Mouse (Mus musculus): ENCODE measurements around the gene Rpl18. TPM values are rescaled to one million over a fixed set of nuclear protein-coding genes. Genes with fewer than 3 reads are reported as not detected.

Gene Rpl18
- polyA plus RNA-seq, 1 experiment: 1,119 TPM

DNA sequence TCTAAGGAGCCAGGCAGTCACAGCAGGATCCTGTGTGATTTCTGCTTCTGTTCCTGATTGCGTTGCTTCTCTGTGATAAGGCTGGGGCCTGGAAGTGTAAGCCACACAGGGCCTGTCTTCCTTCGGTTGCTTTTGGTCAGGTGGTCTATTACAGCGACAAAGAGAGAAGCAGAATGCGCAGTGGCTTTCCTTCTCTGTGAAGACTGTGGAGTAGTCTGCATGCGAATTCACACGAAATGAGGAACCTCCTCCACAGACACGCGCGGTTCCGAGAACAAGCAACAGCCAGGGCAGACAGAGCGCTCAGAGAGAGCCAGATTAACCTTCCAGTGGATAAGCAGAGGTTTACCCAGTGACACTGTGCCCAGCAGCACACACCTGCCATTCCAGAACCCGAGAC is 26.1 kb downstream of the Rpl18 start:
- Histone ChIP-seq H3K4me3 (replicated peaks; ENCODE audit: extremely low read depth, low read depth, low read length) (no peak overlapping the region), H3K4me1 (ENCODE audit: control insufficient read depth, insufficient read depth, low read length) (no peaks in the 10 kb centered on the region)
- TF ChIP-seq CTCF (IDR thresholded peaks at IDR 0.05; ENCODE audit: insufficient read depth, low read length) (no peak), POLR2A (IDR thresholded peaks at IDR 0.05; ENCODE audit: borderline replicate concordance, extremely low read depth, low read depth, low read length) (no peak)
- DNase-seq: no peak
- 74% methylated on average over 12 of the region's 12 CpGs for WGBS

DNA sequence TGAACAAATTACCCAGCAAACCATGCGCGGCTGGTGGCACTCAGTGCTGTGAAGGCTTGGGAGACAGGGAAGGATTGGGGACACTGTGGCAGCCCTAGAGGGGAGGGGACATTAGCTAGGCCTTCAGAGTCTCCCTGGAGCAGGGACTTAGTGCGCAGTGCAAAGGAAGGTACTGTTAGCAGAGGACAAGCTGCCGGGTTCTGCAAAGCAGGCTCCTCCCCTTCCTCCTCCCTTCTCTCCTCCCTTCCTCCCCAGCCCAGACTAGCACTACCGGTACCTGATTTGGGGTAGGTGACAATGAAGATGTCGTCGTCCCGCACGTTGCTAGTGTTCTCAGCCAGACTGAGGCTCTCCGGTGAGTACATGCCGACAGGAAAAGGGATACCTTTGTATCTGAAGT is 26.5 kb downstream of the Rpl18 start:
- H3K4me3 ChIP-seq (replicated peaks; ENCODE audit: extremely low read depth, low read depth, low read length): peak overlapping the region; percentile 42
- H3K4me1 ChIP-seq (ENCODE audit: control insufficient read depth, insufficient read depth, low read length): no peaks in the 10 kb centered on the region
- TF ChIP-seq CTCF (IDR thresholded peaks at IDR 0.05; ENCODE audit: insufficient read depth, low read length) (no peak), POLR2A (IDR thresholded peaks at IDR 0.05; ENCODE audit: borderline replicate concordance, extremely low read depth, low read depth, low read length) (peak; percentile 63; the same call in 1 of the 2 replicates)
- 32% methylated on average over 11 of the region's 11 CpGs for WGBS
- no peak for DNase-seq

DNA sequence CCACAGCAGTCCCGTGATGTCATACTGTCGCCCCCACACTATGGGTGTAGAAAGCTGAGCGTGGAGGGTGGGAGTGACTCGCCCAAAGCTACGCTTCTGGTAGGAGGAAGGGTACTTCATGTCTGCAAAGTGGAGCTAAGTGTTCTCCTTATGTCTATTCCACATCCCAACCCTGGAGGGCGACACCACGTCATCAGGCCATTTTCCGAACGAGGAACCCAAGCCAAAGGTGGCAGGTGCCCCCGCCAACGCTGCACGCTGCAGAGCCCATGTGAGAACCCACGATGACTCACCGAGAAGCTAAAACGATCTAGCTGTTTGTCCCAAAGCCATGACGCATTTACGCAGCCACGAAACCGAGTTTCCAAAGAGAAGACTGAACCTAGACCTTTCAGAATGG is 27.1 kb downstream of the Rpl18 start:
- TF ChIP-seq POLR2A (IDR thresholded peaks at IDR 0.05; ENCODE audit: borderline replicate concordance, extremely low read depth, low read depth, low read length) (no peak), CTCF (IDR thresholded peaks at IDR 0.05; ENCODE audit: insufficient read depth, low read length) (0 out of 2 replicates have a peak, but pooled peaks have one; percentile 15)
- peak overlapping the region; percentile 42 for H3K4me3 ChIP-seq (replicated peaks; ENCODE audit: extremely low read depth, low read depth, low read length)
- DNase-seq: no peak
- H3K4me1 ChIP-seq (ENCODE audit: control insufficient read depth, insufficient read depth, low read length): no peaks in the 10 kb centered on the region
- whole genome bisulfite sequencing: 21% methylated on average over 19 of the region's 19 CpGs

DNA sequence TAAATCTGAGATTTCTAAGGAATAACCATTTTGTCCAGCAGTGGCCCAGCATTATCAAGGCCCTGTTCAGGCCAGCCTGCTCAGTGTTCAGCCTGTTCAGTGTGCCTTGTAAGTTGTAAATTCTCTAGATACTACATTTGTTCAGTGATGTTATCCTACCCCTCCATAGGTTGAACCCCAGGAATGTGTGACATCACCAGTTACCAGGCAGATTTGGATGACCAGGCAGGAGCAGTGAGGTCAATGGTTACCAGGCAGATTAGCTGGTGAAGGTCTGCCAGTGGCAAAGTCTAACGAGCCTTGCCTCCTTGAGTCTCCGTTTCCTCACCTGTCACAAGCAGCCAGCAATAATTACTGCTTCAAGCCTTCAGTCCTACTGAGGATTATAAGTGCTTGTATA is 29.1 kb downstream of the Rpl18 start:
- DNase-seq: peak; percentile 61
- 36% methylated on average over 2 of the region's 2 CpGs for WGBS

DNA sequence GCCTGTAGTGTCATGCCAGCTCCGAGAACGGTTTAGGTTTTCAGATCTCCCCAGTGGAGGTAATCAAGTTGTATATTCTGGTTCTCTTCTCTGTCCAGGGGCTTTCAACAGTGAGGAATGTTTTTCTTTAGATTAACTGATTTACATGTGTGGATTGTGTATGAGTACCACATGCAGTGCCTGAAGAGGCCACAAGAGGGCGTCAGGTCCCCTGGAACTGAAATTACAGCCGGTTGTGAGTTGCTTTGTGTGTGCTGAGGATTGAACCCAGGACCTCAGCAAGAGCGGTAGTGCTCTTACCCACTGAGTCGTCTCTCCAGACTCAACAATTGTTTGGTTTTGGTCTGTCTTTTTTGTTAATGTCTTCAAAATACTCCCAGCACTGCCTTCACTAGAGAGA is 31.3 kb downstream of the Rpl18 start:
- peak; percentile 22; the same call in 1 of the 2 replicates for TF ChIP-seq CTCF (IDR thresholded peaks at IDR 0.05; ENCODE audit: insufficient read depth, low read length)
- no peak for TF ChIP-seq POLR2A (IDR thresholded peaks at IDR 0.05; ENCODE audit: borderline replicate concordance, extremely low read depth, low read depth, low read length)
- no peak for DNase-seq
- Histone ChIP-seq H3K4me3 (replicated peaks; ENCODE audit: extremely low read depth, low read depth, low read length) (no peak overlapping the region), H3K4me1 (ENCODE audit: control insufficient read depth, insufficient read depth, low read length) (no peaks in the 10 kb centered on the region)
- WGBS: 60% methylated on average over 6 of the region's 6 CpGs

More for the DNA sequence above, 29.1 kb downstream of the Rpl18 start:
- no peak for TF ChIP-seq CTCF (IDR thresholded peaks at IDR 0.05; ENCODE audit: insufficient read depth, low read length)
- TF ChIP-seq POLR2A (IDR thresholded peaks at IDR 0.05; ENCODE audit: borderline replicate concordance, extremely low read depth, low read depth, low read length): no peak
- H3K4me3 ChIP-seq (replicated peaks; ENCODE audit: extremely low read depth, low read depth, low read length): no peak overlapping the region
- no peaks in the 10 kb centered on the region for H3K4me1 ChIP-seq (ENCODE audit: control insufficient read depth, insufficient read depth, low read length)

DNA sequence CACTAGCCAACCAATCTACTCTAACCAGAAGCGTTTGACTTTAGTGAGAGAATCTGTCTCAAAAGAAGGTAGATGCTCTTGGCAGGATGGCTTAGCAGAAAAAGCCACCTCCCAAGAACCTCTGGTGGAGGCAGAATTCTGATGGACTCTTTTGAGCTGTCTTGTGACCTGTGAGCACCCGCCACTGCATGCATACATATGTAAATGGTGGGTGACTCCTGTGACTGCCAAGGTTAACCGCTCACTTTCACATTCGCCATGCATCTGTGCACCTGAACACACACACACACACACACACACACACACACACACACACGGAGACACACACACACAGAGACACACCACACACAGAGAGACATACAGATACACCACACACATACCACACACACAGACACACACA is 32.2 kb downstream of the Rpl18 start:
- DNase-seq: no peak
- no peak for TF ChIP-seq CTCF (IDR thresholded peaks at IDR 0.05; ENCODE audit: insufficient read depth, low read length)
- no peak for TF ChIP-seq POLR2A (IDR thresholded peaks at IDR 0.05; ENCODE audit: borderline replicate concordance, extremely low read depth, low read depth, low read length)
- H3K4me1 ChIP-seq (ENCODE audit: control insufficient read depth, insufficient read depth, low read length): no peaks in the 10 kb centered on the region
- no peak overlapping the region for H3K4me3 ChIP-seq (replicated peaks; ENCODE audit: extremely low read depth, low read depth, low read length)
- WGBS: 92% methylated on average over 5 of the region's 5 CpGs

DNA sequence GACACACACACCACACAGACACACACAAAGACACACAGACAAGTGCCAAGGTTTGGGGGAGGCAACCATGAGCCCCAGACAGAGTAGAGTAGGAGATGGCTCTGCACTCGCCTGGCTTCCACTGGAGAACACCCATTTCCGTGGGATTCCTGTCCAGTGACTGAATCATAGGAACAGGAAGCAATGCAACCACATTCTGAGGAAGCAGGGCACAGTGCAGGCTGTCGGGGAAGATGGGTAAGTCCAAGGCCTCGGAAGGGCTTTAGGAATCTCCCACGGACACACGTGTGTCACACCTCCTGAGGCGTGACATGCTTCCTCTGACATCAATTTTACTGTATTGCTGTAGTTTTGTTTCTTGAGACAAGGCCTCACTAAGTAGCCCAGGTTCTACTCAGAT is 32.9 kb downstream of the Rpl18 start:
- TF ChIP-seq POLR2A (IDR thresholded peaks at IDR 0.05; ENCODE audit: borderline replicate concordance, extremely low read depth, low read depth, low read length) (no peak), CTCF (IDR thresholded peaks at IDR 0.05; ENCODE audit: insufficient read depth, low read length) (no peak)
- Histone ChIP-seq H3K4me3 (replicated peaks; ENCODE audit: extremely low read depth, low read depth, low read length) (no peak overlapping the region), H3K4me1 (ENCODE audit: control insufficient read depth, insufficient read depth, low read length) (no peaks in the 10 kb centered on the region)
- DNase-seq: no peak
- 41% methylated on average over 7 of the region's 7 CpGs for WGBS

DNA sequence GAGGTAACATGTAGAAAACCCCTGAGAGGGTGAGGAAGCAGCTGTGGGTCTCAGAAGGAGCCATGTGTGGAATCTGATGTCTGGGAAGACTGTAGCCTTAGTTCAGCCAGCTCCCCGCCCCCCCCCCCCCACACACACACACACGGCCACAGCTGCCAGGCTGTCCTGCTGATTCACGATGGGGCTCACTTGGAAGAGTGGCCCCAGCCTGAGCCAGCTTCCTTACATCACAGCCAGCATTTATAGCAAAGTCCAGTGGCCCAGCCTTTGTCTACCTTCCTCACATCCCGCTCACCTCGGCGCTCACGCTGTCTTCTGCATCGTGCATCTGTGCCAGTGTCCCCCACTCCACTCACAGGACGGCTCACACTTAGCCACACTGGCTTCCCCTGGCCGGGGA is 34.1 kb downstream of the Rpl18 start:
- Histone ChIP-seq H3K4me1 (ENCODE audit: control insufficient read depth, insufficient read depth, low read length) (no peaks in the 10 kb centered on the region), H3K4me3 (replicated peaks; ENCODE audit: extremely low read depth, low read depth, low read length) (no peak overlapping the region)
- DNase-seq: no peak
- 32% methylated on average over 9 of the region's 10 CpGs for WGBS
- TF ChIP-seq POLR2A (IDR thresholded peaks at IDR 0.05; ENCODE audit: borderline replicate concordance, extremely low read depth, low read depth, low read length) (no peak), CTCF (IDR thresholded peaks at IDR 0.05; ENCODE audit: insufficient read depth, low read length) (no peak)

DNA sequence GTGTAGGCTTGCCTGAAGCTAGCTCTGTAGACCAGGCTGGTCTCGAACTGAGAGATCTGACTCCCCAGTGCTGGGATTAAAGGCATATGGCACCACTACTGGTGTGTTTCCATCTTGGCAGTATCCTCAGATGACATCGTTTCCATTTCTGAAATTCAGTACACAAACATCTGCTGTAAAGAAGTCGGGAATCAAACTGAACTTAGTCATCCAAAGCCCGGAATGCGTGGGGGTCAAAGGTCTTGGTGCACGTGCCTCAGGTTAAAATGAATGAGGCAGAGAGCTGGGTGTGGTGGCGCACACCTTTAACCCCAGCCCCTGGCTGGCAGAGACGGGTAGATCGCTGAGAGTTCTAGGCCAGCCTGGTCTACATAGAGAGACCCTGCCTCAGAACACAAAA is 34.9 kb downstream of the Rpl18 start:
- no peak for TF ChIP-seq POLR2A (IDR thresholded peaks at IDR 0.05; ENCODE audit: borderline replicate concordance, extremely low read depth, low read depth, low read length)
- TF ChIP-seq CTCF (IDR thresholded peaks at IDR 0.05; ENCODE audit: insufficient read depth, low read length): no peak
- DNase-seq: no peak
- WGBS: 64% methylated on average over 9 of the region's 9 CpGs
- Histone ChIP-seq H3K4me1 (ENCODE audit: control insufficient read depth, insufficient read depth, low read length) (no peaks in the 10 kb centered on the region), H3K4me3 (replicated peaks; ENCODE audit: extremely low read depth, low read depth, low read length) (no peak overlapping the region)

DNA sequence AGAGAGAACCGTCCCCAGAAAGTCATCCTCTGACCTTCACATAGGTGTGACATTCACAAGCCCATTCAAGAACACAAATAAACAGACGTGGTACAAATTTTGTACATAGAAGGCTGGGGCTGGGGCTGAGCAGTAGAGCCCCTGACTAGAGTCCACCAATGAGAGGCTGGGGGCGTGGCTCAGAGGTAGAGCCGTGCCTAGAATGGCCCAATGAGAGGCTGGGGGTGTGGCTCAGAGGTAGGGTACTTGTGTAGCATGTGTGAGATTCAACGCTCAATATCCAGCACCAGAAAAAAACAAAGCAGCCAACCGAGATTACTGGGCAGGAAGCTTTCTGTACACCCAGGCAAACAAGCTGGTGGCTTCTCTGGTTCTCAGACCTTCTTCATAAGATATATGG is 40.4 kb downstream of the Rpl18 start:
- Histone ChIP-seq H3K4me3 (replicated peaks; ENCODE audit: extremely low read depth, low read depth, low read length) (no peak overlapping the region), H3K4me1 (ENCODE audit: control insufficient read depth, insufficient read depth, low read length) (no peaks in the 10 kb centered on the region)
- 54% methylated on average over 6 of the region's 6 CpGs for WGBS
- no peak for DNase-seq
- no peak for TF ChIP-seq POLR2A (IDR thresholded peaks at IDR 0.05; ENCODE audit: borderline replicate concordance, extremely low read depth, low read depth, low read length)
- TF ChIP-seq CTCF (IDR thresholded peaks at IDR 0.05; ENCODE audit: insufficient read depth, low read length): no peak

Measured in lung, adult 2 months (tissue).